Mouse (Mus musculus) midbrain, embryonic 10.5 days (tissue): ENCODE measurements at regions not wholly inside any gene's neighbourhood (a gene's known extent, or its start where the extent isn't known, plus 50 kb on each side); places are given as distances from the start of the nearest gene placed in this dataset.

Source experiments
- DNase-seq: peaks from one replicate; pipeline ENCODE4 v3.0.0-alpha.2; 2017; ENCODE audit warnings: low spot score
- H3K27ac ChIP-seq: fragments of 300-500 bp; sonication (generic); replicated peaks from 2 replicates; pipeline ENCODE4 v1.5.1; 2016; ENCODE audit warnings: mild to moderate bottlenecking
- H3K27me3 ChIP-seq: fragments of 300-500 bp; sonication (generic); 2 replicates; pipeline ENCODE4 v1.6.1; 2016; ENCODE audit warnings: low read depth, mild to moderate bottlenecking; ENCODE audit not compliant: poor library complexity, severe bottlenecking
- H3K36me3 ChIP-seq: fragments of 300-500 bp; sonication (generic); 2 replicates; pipeline ENCODE4 v1.6.1; 2016; ENCODE audit warnings: mild to moderate bottlenecking, moderate library complexity
- H3K4me1 ChIP-seq: fragments of 300-500 bp; sonication (generic); 2 replicates; pipeline ENCODE4 v1.6.1; 2016
- H3K4me3 ChIP-seq: fragments of 300-500 bp; sonication (generic); 2 replicates; pipeline ENCODE4 v1.5.1; 2016; ENCODE audit warnings: mild to moderate bottlenecking, moderate library complexity
- H3K9me3 ChIP-seq: fragments of 300-500 bp; sonication (generic); replicated peaks from 2 replicates; pipeline ENCODE4 v1.6.1; 2016; ENCODE audit warnings: mild to moderate bottlenecking
- WGBS: fragments of 180-500 bp; shearing (Covaris S2); methylation state at CpG from one replicate; pipeline ENCODE4 v1.1.7; 2016; 5-methylcytosine and 5-hydroxymethylcytosine counted together

DNA sequence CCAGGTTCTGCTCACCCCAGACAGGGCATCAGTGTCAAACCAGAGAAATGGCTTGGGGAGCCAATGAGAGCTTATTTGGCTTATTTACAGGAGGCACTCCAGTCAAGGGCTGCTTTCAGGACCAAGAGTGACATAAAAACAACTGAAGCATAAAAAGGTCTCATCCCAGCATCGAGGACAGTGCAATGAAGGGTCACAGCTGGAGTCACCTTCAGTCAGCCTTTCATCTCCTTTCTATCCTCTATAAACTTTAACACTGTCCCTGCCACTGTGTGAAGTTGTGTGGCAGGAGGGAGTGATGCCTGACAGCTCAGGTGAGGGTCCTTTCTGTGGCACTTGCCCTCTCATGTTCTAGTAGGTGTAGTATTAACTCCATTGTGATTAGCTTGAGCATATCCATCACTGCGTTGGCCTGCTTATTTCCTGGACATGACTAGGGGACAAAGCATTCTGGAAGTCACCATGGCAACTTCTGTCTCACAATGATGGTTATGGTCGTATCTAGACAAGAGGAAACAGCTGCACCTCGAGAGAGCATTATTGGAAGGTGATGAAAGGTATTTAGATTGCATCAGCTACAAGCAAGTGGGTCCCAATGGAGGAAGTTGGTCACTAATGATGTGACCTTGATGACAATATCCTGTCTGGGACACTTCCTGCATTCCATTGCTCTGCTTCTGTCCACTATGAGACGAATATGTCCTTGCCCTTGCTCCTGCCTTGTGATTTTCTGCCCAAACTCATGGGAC, 87.8 kb upstream of the Enpp6 start:
- 60% methylated on average over 5 of the region's 5 CpGs for WGBS
- DNase-seq: no peak
- no peak overlapping the region for H3K4me3 ChIP-seq
- no peaks in the 10 kb centered on the region; the same call in 1 of the 2 replicates for H3K4me1 ChIP-seq
- peaks cover 5% of the 10 kb centered on the region for H3K27me3 ChIP-seq
- H3K9me3 ChIP-seq: no peaks in the 10 kb centered on the region
- no peak overlapping the region for H3K27ac ChIP-seq
- H3K36me3 ChIP-seq: no peaks in the 10 kb centered on the region

DNA sequence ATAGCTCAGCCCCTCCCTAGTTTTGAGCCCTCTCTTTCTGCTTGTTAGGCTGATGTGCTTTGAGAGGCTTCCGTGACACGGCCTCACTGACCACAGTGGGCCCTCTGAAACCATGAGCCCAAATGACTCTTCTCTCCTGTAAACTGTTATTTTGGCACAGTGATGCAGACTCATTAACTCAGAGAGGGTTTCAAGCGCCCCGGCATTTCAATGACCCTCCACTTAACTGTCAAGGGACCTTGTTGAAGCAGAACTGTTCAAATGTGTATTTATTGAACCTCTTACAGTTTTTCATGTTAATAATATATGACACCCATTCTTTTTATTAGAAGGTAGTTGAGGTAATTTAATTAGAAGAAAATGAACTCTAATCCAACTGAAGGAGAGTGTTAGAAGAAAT, 85.9 kb upstream of the Enpp6 start:
- H3K36me3 ChIP-seq: no peaks in the 10 kb centered on the region
- H3K27me3 ChIP-seq: peaks cover 8% of the 10 kb centered on the region
- H3K4me3 ChIP-seq: no peak overlapping the region
- no peaks in the 10 kb centered on the region; the same call in 1 of the 2 replicates for H3K4me1 ChIP-seq
- H3K9me3 ChIP-seq: no peaks in the 10 kb centered on the region
- 90% methylated on average over 4 of the region's 4 CpGs for WGBS
- no peak for DNase-seq
- no peak overlapping the region for H3K27ac ChIP-seq

DNA sequence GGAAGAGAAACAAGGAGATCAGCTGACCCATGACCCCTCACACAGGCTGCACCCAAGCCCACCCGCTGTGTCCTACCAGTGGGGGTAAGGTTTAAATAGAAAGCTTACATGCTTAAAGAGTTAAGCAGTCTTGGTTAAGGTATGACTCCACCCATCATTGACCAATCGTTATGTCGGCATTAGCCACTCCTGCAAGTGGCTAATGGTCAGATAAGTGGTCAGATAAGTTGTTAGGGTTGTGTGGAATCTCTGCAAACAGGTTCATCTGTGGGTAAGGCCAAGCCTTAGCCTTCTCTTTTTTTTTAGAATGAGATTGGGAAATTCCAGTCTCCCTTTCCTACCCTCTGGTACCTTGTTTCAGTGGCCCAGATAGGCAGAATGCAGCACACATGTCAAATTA, 82.0 kb upstream of the Enpp6 start:
- Histone ChIP-seq H3K4me3 (no peak overlapping the region), H3K36me3 (no peaks in the 10 kb centered on the region), H3K9me3 (no peaks in the 10 kb centered on the region), H3K27ac (no peak overlapping the region), H3K4me1 (peaks cover 10% of the 10 kb centered on the region), H3K27me3 (peaks cover 8% of the 10 kb centered on the region)
- no peak for DNase-seq
- WGBS: 71% methylated on average over 3 of the region's 3 CpGs

DNA sequence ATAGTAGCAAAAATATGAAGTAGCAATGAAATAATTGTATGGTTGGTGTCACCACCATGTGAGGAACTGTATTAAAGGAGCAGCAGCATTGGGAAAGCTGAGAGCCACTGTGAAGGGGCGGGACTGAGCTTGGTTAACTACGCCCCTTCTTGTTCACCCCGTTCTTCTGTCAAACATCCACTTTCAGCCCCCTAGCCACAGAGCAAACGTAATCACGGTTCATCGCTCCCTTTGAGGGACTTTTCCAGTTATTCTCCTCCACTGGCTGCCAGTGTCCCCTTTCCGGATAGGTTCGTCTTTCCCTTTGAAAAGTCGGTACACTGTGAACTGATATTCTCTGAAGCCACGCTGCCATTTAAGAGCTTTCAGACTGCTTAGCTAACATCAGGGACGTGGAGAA, 79.3 kb upstream of the Enpp6 start:
- peak; percentile 26 for DNase-seq
- H3K4me3 ChIP-seq: peak overlapping the region; percentile 30; the same call in 1 of the 2 replicates

DNA sequence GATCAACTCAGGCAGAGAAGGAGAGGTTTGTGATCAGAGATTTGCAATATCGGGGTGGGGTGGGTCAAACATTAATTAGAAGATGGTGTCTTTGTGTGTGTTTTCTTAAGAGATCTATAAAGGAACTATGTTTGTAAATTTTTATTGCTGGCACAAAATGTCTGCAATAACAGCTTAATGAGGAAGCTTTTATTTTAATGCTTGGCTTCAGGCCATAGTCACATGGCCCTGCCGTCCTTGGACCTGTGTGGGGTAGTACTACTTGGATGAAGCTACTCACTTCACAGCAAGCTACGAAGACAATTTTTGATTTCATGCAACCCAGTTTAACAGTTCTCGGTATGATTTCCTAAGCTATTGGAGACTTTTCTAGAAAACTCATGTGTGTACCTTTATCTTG, 78.5 kb upstream of the Enpp6 start:
- 96% methylated on average over 4 of the region's 4 CpGs for WGBS
- no peak overlapping the region for H3K4me3 ChIP-seq

More for the DNA sequence above, 79.3 kb upstream of the Enpp6 start:
- H3K27ac ChIP-seq: no peak overlapping the region
- 30% methylated on average over 11 of the region's 11 CpGs for WGBS
- no peaks in the 10 kb centered on the region for H3K9me3 ChIP-seq
- H3K27me3 ChIP-seq: peaks cover 8% of the 10 kb centered on the region; the same call in 1 of the 2 replicates
- H3K4me1 ChIP-seq: peaks cover 10% of the 10 kb centered on the region
- no peaks in the 10 kb centered on the region for H3K36me3 ChIP-seq

DNA sequence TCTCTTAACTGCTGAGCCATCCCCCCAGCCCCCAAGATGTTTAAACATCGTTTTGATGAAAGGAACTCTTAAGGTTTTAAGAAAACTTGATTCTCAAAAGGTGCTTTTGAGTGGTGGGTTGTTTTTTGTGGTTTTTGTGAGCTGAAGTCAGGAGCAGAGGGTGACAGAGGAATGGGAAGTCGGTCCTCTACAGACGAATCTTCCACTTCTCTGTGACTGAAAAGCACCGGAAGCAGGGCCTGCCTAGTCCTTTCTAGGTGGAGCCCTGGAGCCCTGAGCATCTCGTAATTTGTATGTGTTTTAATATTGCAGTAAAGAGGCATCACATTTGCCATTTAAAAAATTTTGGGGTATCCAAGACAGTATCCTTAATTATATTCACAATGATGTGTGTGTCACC, 72.7 kb upstream of the Enpp6 start:
- H3K4me3 ChIP-seq: no peak overlapping the region
- no peak for DNase-seq
- 39% methylated on average over 5 of the region's 5 CpGs for WGBS
- no peak overlapping the region for H3K27ac ChIP-seq
- H3K36me3 ChIP-seq: no peaks in the 10 kb centered on the region
- no peaks in the 10 kb centered on the region for H3K27me3 ChIP-seq
- no peaks in the 10 kb centered on the region for H3K9me3 ChIP-seq
- peaks cover 8% of the 10 kb centered on the region for H3K4me1 ChIP-seq

More for the DNA sequence above, 78.5 kb upstream of the Enpp6 start:
- Histone ChIP-seq H3K36me3 (no peaks in the 10 kb centered on the region), H3K27ac (no peak overlapping the region), H3K9me3 (no peaks in the 10 kb centered on the region), H3K4me1 (peaks cover 10% of the 10 kb centered on the region), H3K27me3 (peaks cover 8% of the 10 kb centered on the region; the same call in 1 of the 2 replicates)
- DNase-seq: no peak

DNA sequence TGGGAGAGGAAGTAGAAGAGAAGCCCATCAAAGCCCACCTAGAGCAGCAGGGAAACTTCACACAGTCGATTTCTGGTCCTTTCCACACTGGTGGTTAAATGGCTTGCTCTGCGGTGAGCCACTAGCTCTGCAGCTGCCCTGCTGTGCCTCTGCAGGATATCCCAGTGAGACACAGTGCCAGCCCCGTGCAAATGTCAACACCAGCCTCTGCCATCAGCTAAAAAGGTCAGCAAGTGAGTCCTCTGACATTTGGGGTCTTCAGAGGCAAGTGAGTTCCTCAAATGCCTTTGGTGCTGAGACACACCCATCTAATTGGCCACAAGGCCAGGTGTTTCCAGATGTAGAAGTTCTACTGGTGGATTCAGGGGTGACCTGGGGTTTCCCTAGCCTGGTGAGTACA, 66.6 kb upstream of the Enpp6 start:
- Histone ChIP-seq H3K27ac (no peak overlapping the region), H3K27me3 (peaks cover 45% of the 10 kb centered on the region), H3K4me3 (no peak overlapping the region), H3K9me3 (no peaks in the 10 kb centered on the region), H3K36me3 (no peaks in the 10 kb centered on the region), H3K4me1 (peaks cover 21% of the 10 kb centered on the region)
- no peak for DNase-seq
- WGBS: 28% methylated on average over 3 of the region's 3 CpGs

DNA sequence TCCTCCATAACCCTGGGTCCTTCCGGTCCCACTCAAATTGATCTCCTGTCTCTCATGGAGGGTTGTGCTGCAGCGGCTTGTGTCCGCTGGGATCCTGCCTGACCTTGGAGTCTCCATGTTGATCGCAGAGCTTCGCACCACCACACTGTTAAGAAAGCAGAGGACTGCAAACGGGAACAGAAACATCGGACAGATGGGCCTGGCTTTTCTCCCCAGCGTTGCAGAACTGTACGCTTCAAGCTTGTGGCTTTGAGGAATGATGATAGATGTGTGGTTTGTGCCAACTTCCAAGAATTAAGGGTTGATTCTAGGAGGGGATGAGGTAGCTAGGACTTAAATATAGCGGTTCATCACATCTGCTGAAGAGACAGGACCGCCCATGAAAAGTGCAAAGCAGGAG, 65.6 kb upstream of the Enpp6 start:
- H3K4me3 ChIP-seq: no peak overlapping the region
- 96% methylated on average over 11 of the region's 11 CpGs for WGBS
- no peaks in the 10 kb centered on the region for H3K9me3 ChIP-seq
- H3K27ac ChIP-seq: no peak overlapping the region
- DNase-seq: no peak
- H3K27me3 ChIP-seq: peaks cover 45% of the 10 kb centered on the region
- no peaks in the 10 kb centered on the region for H3K36me3 ChIP-seq
- peaks cover 31% of the 10 kb centered on the region for H3K4me1 ChIP-seq

DNA sequence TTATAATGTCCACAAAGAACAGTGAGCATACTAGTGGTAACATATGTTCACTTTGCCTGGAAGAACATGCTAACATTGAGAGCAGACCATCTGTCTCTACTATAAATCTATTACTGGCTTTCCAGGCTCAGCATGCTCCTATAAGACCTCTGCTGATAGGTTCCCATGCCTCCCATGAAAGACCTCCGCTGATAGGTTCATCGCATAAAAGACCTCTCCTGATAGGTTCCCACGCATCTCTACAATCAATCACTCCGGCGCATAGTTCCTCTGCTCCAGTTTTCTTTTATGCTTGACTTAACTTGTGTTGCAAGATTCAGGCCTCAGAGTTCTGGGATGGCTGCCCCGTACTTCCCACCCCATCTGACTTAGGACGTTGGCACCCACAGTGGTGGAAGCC, 65.1 kb upstream of the Enpp6 start:
- Histone ChIP-seq H3K9me3 (no peaks in the 10 kb centered on the region), H3K4me3 (no peak overlapping the region), H3K27me3 (peaks cover 45% of the 10 kb centered on the region), H3K4me1 (peaks cover 32% of the 10 kb centered on the region), H3K27ac (no peak overlapping the region), H3K36me3 (no peaks in the 10 kb centered on the region)
- no peak for DNase-seq
- 94% methylated on average over 7 of the region's 7 CpGs for WGBS

DNA sequence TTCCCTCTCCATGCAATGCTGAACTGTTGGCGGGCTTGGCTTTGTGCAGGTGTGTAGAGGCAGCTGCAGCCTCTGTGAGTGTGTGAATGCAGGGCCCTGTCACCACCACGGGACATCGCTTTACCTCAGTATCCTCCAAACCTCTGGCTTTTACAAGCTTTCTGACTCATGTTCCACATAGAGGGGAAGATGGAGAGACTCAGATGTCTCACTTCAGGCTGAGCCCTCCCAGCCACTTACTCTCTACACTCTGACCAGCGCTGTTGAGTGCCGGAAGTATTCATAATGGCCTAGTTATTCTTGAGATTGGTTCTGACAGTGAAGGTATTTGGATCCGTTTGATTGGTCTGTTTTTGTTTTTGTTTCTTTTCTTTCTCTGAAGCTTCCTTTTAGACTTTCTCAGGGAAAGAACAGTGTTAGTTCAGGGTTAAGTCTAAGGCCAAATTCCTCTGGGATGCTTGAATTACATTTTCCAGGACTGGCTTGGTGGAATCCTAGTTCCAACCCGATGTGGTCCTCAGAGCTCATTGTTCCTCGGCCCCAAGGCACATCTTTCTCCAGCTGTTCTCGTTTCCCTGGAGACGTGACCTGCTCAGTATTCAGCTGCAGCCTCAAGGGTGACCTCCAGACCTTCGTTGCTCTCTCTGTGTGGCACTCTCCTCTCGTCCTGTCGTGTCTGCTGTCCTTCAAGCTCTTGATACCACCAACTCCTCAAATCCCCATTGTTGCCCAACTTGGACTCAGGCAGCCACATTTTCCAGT, 61.7 kb upstream of the Enpp6 start:
- Histone ChIP-seq H3K36me3 (no peaks in the 10 kb centered on the region), H3K4me1 (peaks cover 31% of the 10 kb centered on the region), H3K9me3 (no peaks in the 10 kb centered on the region), H3K27ac (peak overlapping the region; percentile 83), H3K27me3 (peaks cover 45% of the 10 kb centered on the region), H3K4me3 (peak overlapping the region; percentile 20; the same call in 1 of the 2 replicates)
- 16% methylated on average over 13 of the region's 13 CpGs for WGBS
- peak; percentile 87 for DNase-seq

DNA sequence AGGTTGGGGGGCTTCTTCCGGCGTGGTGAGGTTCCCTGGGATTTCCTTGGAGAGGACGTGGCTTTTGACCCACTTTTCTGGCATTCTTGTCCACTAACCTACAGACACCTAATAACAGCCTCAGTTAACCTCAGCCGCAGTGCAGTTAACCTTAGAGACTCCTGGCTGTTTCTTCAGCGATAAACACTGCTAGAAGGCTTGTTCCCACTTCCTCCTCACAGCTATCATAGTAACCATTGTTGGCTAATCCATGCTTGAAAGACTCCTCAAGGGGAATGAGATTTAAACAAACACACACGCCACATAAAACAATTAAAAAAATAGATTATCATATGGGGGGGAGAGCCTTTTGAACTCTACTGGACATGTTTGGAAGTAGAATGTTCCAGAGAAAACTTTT, 58.0 kb upstream of the Enpp6 start:
- H3K9me3 ChIP-seq: peaks cover 4% of the 10 kb centered on the region; the same call in 1 of the 2 replicates
- DNase-seq: no peak
- H3K4me3 ChIP-seq: no peak overlapping the region
- no peak overlapping the region for H3K27ac ChIP-seq
- peaks cover 23% of the 10 kb centered on the region for H3K4me1 ChIP-seq
- H3K36me3 ChIP-seq: no peaks in the 10 kb centered on the region
- 82% methylated on average over 6 of the region's 6 CpGs for WGBS
- peaks cover 8% of the 10 kb centered on the region; the same call in 1 of the 2 replicates for H3K27me3 ChIP-seq

DNA sequence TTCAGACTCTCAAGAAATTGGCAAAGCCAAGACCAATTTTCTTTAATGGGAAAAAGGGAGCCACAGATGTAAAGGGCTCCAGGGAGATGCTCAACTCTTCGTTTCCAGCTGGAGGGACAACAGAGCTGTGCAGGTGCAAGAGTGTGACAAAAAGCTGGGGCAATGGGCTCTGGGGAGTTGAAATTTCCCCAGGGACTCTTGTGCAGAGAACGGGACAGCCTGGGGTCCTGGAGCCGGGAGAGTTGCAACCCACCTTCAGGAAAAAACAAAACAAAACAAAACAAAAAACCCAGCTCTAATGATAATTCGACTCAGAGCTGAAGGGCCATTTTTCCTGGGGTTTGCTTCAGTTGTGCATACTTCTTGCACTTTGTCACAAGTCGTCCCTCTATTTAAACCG, 57.0 kb upstream of the Enpp6 start:
- WGBS: 83% methylated on average over 6 of the region's 6 CpGs
- H3K4me3 ChIP-seq: no peak overlapping the region
- H3K36me3 ChIP-seq: no peaks in the 10 kb centered on the region
- H3K9me3 ChIP-seq: peaks cover 4% of the 10 kb centered on the region; the same call in 1 of the 2 replicates
- H3K4me1 ChIP-seq: peaks cover 15% of the 10 kb centered on the region
- no peak for DNase-seq
- no peak overlapping the region for H3K27ac ChIP-seq
- 0 out of 2 replicates have a peak, but pooled peaks cover 4% of the 10 kb centered on the region for H3K27me3 ChIP-seq

DNA sequence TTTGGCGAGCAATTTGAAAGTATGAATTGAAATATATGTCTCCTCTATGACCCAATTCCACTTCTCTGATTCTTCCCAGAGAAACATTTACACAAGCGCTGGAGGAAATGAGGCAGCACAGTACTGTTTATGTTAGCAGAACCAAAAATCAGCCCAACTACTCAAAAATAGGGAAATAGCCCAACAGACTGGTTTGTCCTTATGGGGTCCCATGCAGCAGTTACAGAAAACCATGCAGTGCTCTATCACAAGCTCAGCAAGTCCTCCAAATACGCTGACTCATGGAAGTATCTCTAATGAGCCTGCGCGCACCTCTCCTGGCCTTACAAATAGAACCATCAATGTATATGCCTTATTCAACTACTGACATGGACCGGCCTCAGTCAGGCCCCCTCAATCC, 55.4 kb upstream of the Enpp6 start:
- peaks cover 14% of the 10 kb centered on the region; the same call in 1 of the 2 replicates for H3K27me3 ChIP-seq
- peaks cover 9% of the 10 kb centered on the region for H3K4me1 ChIP-seq
- no peak overlapping the region for H3K27ac ChIP-seq
- WGBS: 97% methylated on average over 6 of the region's 6 CpGs
- DNase-seq: no peak
- no peak overlapping the region for H3K4me3 ChIP-seq
- H3K36me3 ChIP-seq: no peaks in the 10 kb centered on the region
- H3K9me3 ChIP-seq: peaks cover 4% of the 10 kb centered on the region; the same call in 1 of the 2 replicates
